Mouse (Mus musculus) midbrain, embryonic 14.5 days (tissue): ENCODE results near the gene Mapk9. TPM values are rescaled to one million over a fixed set of nuclear protein-coding genes. Genes with fewer than 3 reads are reported as not detected.
"Not testable (repeated sequence)": the region's sequence is repeated elsewhere in the genome, so short reads cannot be mapped to it uniquely, and the experiment has no call there.

Experiments
- ATAC-seq: fragments of 200-750 bp; cut with Nextera tagmentation; 2 replicates; pipeline ENCODE4 v1.8.0; 2017; ENCODE audit warnings: moderate number of reproducible peaks, moderate library complexity; ENCODE audit not compliant: low FRiP score, low TSS enrichment
- DNase-seq: peaks from one replicate; pipeline ENCODE4 v3.0.0-alpha.2; 2015
- H3K27ac ChIP-seq: fragments of 300-500 bp; sonication (generic); replicated peaks from 2 replicates; pipeline ENCODE4 v1.5.1; 2014; ENCODE audit warnings: mild to moderate bottlenecking, low read depth, low read length, moderate library complexity
- H3K27me3 ChIP-seq: fragments of 300-500 bp; sonication (generic); 2 replicates; pipeline ENCODE4 v1.6.1; 2014; ENCODE audit warnings: low read length, control low read depth, mixed read lengths; ENCODE audit not compliant: control insufficient read depth, insufficient read depth
- H3K36me3 ChIP-seq: fragments of 300-500 bp; sonication (generic); 2 replicates; pipeline ENCODE4 v1.6.1; 2014; ENCODE audit warnings: low read length, control low read depth; ENCODE audit not compliant: control insufficient read depth, insufficient read depth
- H3K4me1 ChIP-seq: fragments of 300-500 bp; sonication (generic); 2 replicates; pipeline ENCODE4 v1.6.1; 2014; ENCODE audit warnings: mild to moderate bottlenecking, antibody characterized with exemption, low read length, control low read depth; ENCODE audit not compliant: control insufficient read depth, insufficient read depth
- H3K4me2 ChIP-seq: fragments of 300-500 bp; sonication (generic); 2 replicates; pipeline ENCODE4 v1.6.1; 2014; ENCODE audit warnings: mild to moderate bottlenecking, low read length, moderate library complexity
- H3K4me3 ChIP-seq: fragments of 300-500 bp; sonication (generic); replicated peaks from 2 replicates; pipeline ENCODE4 v1.5.1; 2014; ENCODE audit warnings: low read depth, low read length
- H3K9ac ChIP-seq: fragments of 300-500 bp; sonication (generic); replicated peaks from 2 replicates; pipeline ENCODE4 v1.6.1; 2014; ENCODE audit warnings: mild to moderate bottlenecking, low read length, moderate library complexity
- H3K9me3 ChIP-seq: fragments of 300-500 bp; sonication (generic); 2 replicates; pipeline ENCODE4 v1.6.1; 2016; ENCODE audit warnings: low read length, control low read depth, mixed read lengths; ENCODE audit not compliant: control insufficient read depth
- WGBS: fragments of 180-500 bp; shearing (Covaris S2); extraction: QIAGEN DNeasy Blood & Tissue Kit; methylation state at CpG from one replicate; pipeline ENCODE4 v1.1.7; 2014; 5-methylcytosine and 5-hydroxymethylcytosine counted together
- polyA plus RNA-seq: library from polyadenylated mRNA; unstranded; fragments of >200 nt; fragmentation: Nextera tagmentation; extraction: Ambion mirVana; gene quantifications from 2 replicates; pipeline ENCODE4 v1.2.1, GENCODE M21; 2014

Gene Mapk9
- 58.7 and 72.4 TPM in 2 replicates for polyA plus RNA-seq

GRCm38 (mm10) chr11:49846401-49847070, at the start of gene Mapk9:
Gene Mapk9, plus strand, starts transcription at chr11:49846751.
- H3K9me3 ChIP-seq: no peaks in the 10 kb centered on the region
- ATAC-seq (peak; percentile 99), DNase-seq (peak; percentile 97)
- H3K36me3 ChIP-seq: peaks cover 11% of the 10 kb centered on the region; the same call in 1 of the 2 replicates
- H3K4me2 ChIP-seq: peak within 1 kb of the TSS; percentile 83
- under 1% methylated on average over 64 of the region's 68 CpGs for WGBS
- H3K9ac ChIP-seq: peak within 1 kb of the TSS; percentile 94
- H3K27me3 ChIP-seq: no peaks in the 10 kb centered on the region
- H3K4me1 ChIP-seq: peaks cover 21% of the 10 kb centered on the region
- H3K27ac ChIP-seq: peak within 1 kb of the TSS; percentile 89
- peak within 1 kb of the TSS; percentile 92 for H3K4me3 ChIP-seq

- DNase-seq (no peak), ATAC-seq (no peak)
- Histone ChIP-seq H3K4me3 (no peak overlapping the region), H3K4me2 (no peak overlapping the region), H3K27me3 (0 out of 2 replicates have a peak, but pooled peaks cover 4% of the 10 kb centered on the region), H3K9ac (no peak overlapping the region), H3K27ac (no peak overlapping the region), H3K4me1 (peaks cover 8% of the 10 kb centered on the region; the same call in 1 of the 2 replicates), H3K9me3 (no peaks in the 10 kb centered on the region), H3K36me3 (no peaks in the 10 kb centered on the region)
- 90% methylated on average over 6 of the region's 6 CpGs for WGBS
Observed at GRCm38 (mm10) chr11:49798931-49799330, 47.6 kb upstream of the Mapk9 start.

- Histone ChIP-seq H3K27ac (no peak overlapping the region), H3K4me2 (no peak overlapping the region)
Observed at GRCm38 (mm10) chr11:49801516-49801915, 45.0 kb upstream of the Mapk9 start.

GRCm38 (mm10) chr11:49803801-49804200, 42.8 kb upstream of the Mapk9 start:
- no peaks in the 10 kb centered on the region for H3K9me3 ChIP-seq
- H3K4me1 ChIP-seq: no peaks in the 10 kb centered on the region
- no peaks in the 10 kb centered on the region for H3K27me3 ChIP-seq
- H3K9ac ChIP-seq: no peak overlapping the region
- no peak overlapping the region for H3K27ac ChIP-seq
- no peaks in the 10 kb centered on the region for H3K36me3 ChIP-seq
- no peak for DNase-seq
- no peak overlapping the region for H3K4me2 ChIP-seq
- 95% methylated on average over 4 of the region's 4 CpGs for WGBS
- H3K4me3 ChIP-seq: no peak overlapping the region
- ATAC-seq: no peak

More at GRCm38 (mm10) chr11:49801516-49801915, 45.0 kb upstream of the Mapk9 start:
- no peak for DNase-seq
- Histone ChIP-seq H3K27me3 (no peaks in the 10 kb centered on the region), H3K9ac (no peak overlapping the region), H3K4me3 (no peak overlapping the region), H3K4me1 (no peaks in the 10 kb centered on the region), H3K36me3 (no peaks in the 10 kb centered on the region), H3K9me3 (no peaks in the 10 kb centered on the region)
- no peak for ATAC-seq
- 83% methylated on average over 4 of the region's 4 CpGs for WGBS

GRCm38 (mm10) chr11:49806218-49806617, 40.3 kb upstream of the Mapk9 start:
- no peaks in the 10 kb centered on the region for H3K36me3 ChIP-seq
- ATAC-seq: no peak
- H3K4me3 ChIP-seq: no peak overlapping the region
- no peak for DNase-seq
- H3K4me2 ChIP-seq: no peak overlapping the region
- H3K27ac ChIP-seq: no peak overlapping the region
- H3K9ac ChIP-seq: no peak overlapping the region
- H3K4me1 ChIP-seq: no peaks in the 10 kb centered on the region
- 26% methylated on average over 3 of the region's 3 CpGs for WGBS
- H3K9me3 ChIP-seq: no peaks in the 10 kb centered on the region
- no peaks in the 10 kb centered on the region for H3K27me3 ChIP-seq

GRCm38 (mm10) chr11:49808946-49809345, 37.6 kb upstream of the Mapk9 start:
- 93% methylated on average over 9 of the region's 9 CpGs for WGBS
- no peaks in the 10 kb centered on the region for H3K27me3 ChIP-seq
- DNase-seq: no peak
- no peaks in the 10 kb centered on the region for H3K36me3 ChIP-seq
- no peaks in the 10 kb centered on the region for H3K4me1 ChIP-seq
- H3K9ac ChIP-seq: no peak overlapping the region
- no peak overlapping the region for H3K4me3 ChIP-seq
- no peak overlapping the region for H3K4me2 ChIP-seq
- no peak overlapping the region for H3K27ac ChIP-seq
- no peak for ATAC-seq
- no peaks in the 10 kb centered on the region for H3K9me3 ChIP-seq

- H3K36me3 ChIP-seq, H3K9ac ChIP-seq, H3K4me2 ChIP-seq, H3K27ac ChIP-seq, H3K27me3 ChIP-seq, H3K9me3 ChIP-seq, DNase-seq, ATAC-seq, H3K4me1 ChIP-seq, H3K4me3 ChIP-seq: not testable (repeated sequence)
- WGBS: 89% methylated on average over 7 of the region's 7 CpGs
Observed at GRCm38 (mm10) chr11:49810696-49811095, 35.9 kb upstream of the Mapk9 start.

- H3K4me1 ChIP-seq: no peaks in the 10 kb centered on the region
- no peaks in the 10 kb centered on the region for H3K9me3 ChIP-seq
- H3K36me3 ChIP-seq: no peaks in the 10 kb centered on the region
- ATAC-seq (no peak), DNase-seq (no peak)
- H3K9ac ChIP-seq: no peak overlapping the region
- no peak overlapping the region for H3K4me2 ChIP-seq
- H3K27ac ChIP-seq: no peak overlapping the region
- no peak overlapping the region for H3K4me3 ChIP-seq
- H3K27me3 ChIP-seq: no peaks in the 10 kb centered on the region
- WGBS: 93% methylated on average over 8 of the region's 8 CpGs
Observed at GRCm38 (mm10) chr11:49811099-49811541, 35.4 kb upstream of the Mapk9 start.

GRCm38 (mm10) chr11:49811879-49812278, 34.7 kb upstream of the Mapk9 start:
- H3K27ac ChIP-seq: no peak overlapping the region
- 93% methylated on average over 8 of the region's 8 CpGs for WGBS

More at GRCm38 (mm10) chr11:49811879-49812278, 34.7 kb upstream of the Mapk9 start:
- Histone ChIP-seq H3K36me3 (no peaks in the 10 kb centered on the region), H3K9ac (no peak overlapping the region), H3K4me3 (no peak overlapping the region), H3K4me2 (no peak overlapping the region), H3K9me3 (no peaks in the 10 kb centered on the region), H3K4me1 (no peaks in the 10 kb centered on the region), H3K27me3 (no peaks in the 10 kb centered on the region)
- DNase-seq: no peak
- ATAC-seq: no peak
